Mouse (Mus musculus): ENCODE data around the gene Eif4g3.

The Eif4g3 gene

DNA sequence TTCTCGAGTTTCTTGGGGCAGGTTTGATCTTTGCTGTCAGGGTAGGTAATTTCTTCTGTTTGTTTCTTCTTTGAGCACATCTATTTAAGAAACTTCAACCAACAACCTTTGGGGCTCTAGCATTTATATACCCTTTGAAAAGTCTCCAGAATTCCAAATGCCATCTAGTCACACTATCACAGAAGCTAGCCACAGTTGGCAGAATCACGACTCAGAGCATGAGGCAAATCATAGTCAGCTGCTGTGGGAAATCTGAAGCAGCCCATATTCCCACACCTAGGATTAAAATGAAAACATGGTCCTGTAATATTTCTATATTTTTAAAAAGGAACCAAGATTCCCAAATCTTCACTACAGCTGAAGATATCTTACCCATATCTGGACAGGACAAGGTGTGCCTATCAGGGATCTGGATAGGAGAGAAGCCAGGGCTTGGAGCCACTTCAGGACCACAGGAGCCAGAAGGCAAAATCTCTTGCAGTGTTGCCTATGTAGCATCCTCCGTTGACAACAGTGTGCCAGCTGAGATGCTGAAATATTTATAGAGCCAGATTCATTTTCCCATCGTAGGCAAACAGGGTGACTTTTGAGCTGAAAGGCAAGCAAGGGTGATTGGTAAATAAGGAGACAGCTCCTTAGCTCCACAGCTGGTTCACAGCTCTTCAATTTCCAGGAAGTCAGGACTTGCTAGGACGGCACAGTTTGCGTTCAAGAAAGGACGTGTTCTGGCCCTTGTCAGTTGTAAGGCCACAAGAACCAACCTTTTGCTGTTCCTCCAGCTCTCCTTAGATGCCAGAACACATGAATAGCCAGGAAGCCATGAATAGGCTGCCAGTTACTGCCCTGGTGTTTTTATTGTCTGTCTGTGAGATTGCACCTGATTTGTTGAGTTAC lies 70.8 kb downstream of the Eif4g3 start:
- no peak for DNase-seq (ENCODE audit: low spot score)

DNA sequence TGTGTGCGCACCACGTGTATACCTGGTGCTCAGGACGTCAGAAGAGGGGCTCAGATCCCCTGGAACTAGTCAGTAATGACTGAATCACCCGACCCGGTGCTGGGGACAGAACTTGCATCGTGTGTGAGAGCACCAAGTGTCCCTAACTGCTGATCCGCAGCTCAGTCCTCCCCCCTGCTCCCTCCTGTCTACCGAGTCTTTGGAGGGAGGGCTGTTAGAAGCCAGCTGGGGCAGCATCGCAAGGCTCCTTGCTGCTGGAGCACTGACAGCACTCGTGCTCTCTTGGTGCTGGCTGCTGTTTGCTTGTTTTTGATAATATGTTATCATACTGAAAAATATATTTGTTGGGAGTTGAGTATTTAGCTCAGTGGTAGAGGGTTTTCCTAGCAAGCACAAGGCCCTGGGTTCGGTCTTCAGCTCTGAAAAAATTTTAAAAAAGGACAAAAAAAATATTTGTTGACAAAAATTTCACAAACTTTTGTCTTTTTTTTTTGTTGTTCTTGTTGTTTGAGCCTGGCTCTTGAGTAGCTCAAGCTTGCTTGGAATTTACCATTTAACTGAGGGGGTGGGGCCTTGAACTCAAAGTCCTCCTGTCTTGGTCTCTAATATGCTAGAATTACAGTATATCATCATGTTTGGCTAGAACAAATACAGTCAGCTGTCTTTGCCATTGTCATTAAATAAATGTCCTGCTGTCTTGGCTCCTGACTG lies 72.2 kb downstream of the Eif4g3 start:
- DNase-seq (ENCODE audit: low spot score): no peak

GRCm38 (mm10) chr4:138065593-138066169 lies 72.9 kb downstream of the Eif4g3 start:
- no peak for DNase-seq (ENCODE audit: low spot score)

- no peak for DNase-seq (ENCODE audit: low spot score)
These were observed 73.6 kb downstream of the Eif4g3 start for GRCm38 (mm10) chr4:138066421-138066820.

DNA sequence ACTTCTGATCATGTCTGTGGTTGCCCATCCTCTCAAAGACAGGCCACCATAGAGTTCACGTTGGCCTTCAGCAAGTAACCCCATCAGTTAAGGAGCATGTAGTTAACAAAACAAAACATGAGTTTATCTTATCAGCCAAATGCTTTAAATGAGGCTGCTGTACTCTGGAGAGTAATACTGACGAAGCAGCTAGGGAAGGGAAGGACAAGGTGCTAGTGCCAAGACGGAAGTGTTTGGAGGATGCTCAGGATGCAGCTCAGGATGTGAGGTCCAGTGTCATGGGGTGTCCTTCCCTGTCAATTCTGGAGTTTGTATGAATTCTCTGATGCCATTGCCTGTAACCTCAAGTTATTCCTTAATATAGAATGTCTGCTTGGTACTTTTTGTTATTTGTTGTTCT lies 75.0 kb downstream of the Eif4g3 start:
- DNase-seq (ENCODE audit: low spot score): no peak

GRCm38 (mm10) chr4:138068598-138068997 lies 75.8 kb downstream of the Eif4g3 start:
- DNase-seq (ENCODE audit: low spot score): no peak

DNA sequence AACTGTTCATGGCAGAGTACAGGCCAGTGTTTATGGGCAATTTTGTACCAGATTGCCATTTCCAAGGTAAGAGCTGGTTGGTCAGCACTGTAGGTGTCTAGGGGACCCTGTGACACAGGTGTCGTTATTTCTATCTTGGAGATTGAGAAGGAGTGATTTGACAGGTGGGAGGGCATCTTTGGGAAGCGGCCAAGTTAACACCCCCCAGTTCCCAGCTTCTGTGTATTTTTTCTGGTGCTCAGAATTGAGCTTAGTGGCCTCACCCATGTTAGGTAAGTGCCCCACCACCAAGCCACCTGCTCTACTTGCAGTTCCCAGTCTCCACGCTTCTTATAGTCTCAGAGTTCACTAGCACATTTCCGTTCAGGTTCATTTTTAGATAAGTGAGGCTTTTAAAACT lies 76.5 kb downstream of the Eif4g3 start:
- no peak for DNase-seq (ENCODE audit: low spot score)

GRCm38 (mm10) chr4:138071497-138071896 lies 78.7 kb downstream of the Eif4g3 start:
- DNase-seq (ENCODE audit: low spot score): no peak

DNA sequence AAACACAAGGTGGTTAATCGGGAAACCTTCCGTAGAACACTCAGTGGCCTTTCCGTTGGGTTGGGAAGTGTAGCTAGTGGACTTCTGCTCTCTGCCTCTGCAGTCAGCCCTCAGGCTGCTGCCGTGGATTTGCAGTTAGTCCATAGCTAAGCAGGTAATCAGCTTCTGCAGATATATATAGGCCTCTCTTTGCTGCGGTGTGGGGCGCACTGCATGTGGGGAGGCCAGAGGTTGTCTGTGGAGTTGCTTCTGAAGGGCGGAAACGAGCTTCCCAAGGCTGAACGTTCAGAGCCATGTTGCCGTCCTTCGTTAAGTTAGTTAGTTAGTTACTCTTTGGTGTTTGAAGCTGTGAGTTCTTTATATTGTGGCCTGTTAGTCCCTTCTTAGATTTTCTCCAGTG lies 80.3 kb downstream of the Eif4g3 start:
- no peak for DNase-seq (ENCODE audit: low spot score)

- DNase-seq (ENCODE audit: low spot score): no peak
These were observed 80.7 kb downstream of the Eif4g3 start for GRCm38 (mm10) chr4:138073531-138073930.

GRCm38 (mm10) chr4:138074896-138075584 lies 82.2 kb downstream of the Eif4g3 start:
- DNase-seq (ENCODE audit: low spot score): no peak

- no peak for DNase-seq (ENCODE audit: low spot score)
These were observed 85.0 kb downstream of the Eif4g3 start for GRCm38 (mm10) chr4:138077663-138078295.

- no peak for DNase-seq (ENCODE audit: low spot score)
These were observed 86.4 kb downstream of the Eif4g3 start for GRCm38 (mm10) chr4:138079234-138079633.

- DNase-seq (ENCODE audit: low spot score): no peak
These were observed 89.6 kb downstream of the Eif4g3 start for GRCm38 (mm10) chr4:138082466-138082865.

DNA sequence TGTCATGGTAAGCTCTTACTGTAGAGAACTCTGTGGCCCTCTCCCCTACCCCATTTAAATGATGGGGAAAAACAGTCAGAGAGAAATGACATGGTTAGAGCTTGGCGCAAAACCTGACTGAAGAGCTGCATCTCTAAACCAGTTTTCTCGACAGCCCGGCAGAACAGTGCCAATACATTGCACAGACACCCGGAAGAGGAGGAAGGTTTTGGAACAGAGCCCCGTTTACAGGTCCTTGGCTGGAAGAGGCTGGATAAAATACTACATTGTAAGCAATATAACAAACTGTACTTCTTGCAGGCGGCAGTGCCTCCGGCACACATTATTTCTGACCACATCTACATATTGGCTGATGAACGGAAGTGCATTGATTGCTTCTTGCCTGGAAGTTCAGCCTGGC lies 91.3 kb downstream of the Eif4g3 start:
- DNase-seq (ENCODE audit: low spot score): no peak

- DNase-seq (ENCODE audit: low spot score): no peak
These were observed 92.2 kb downstream of the Eif4g3 start for GRCm38 (mm10) chr4:138084851-138085573.

DNA sequence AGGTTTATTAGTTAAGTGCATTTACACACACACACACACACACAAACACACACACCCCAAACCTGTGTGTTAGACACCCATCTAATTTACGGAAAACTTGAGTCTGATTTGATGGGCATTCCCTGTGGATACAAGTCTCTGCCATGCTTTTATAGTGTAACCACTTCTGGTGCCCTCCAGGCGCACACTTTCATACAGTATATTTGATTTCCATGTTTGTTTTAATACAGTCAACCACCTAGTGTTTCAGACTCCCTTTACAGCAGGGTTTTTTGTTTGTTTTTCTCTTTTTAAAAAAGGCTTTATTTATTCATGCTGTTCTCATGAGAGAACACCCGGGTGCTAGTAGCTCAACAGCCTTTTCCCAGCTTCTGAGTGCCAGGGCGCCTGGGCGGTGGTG lies 94.1 kb downstream of the Eif4g3 start:
- no peak for DNase-seq (ENCODE audit: low spot score)

- DNase-seq (ENCODE audit: low spot score): no peak
These were observed 96.7 kb downstream of the Eif4g3 start for GRCm38 (mm10) chr4:138089512-138089911.

DNA sequence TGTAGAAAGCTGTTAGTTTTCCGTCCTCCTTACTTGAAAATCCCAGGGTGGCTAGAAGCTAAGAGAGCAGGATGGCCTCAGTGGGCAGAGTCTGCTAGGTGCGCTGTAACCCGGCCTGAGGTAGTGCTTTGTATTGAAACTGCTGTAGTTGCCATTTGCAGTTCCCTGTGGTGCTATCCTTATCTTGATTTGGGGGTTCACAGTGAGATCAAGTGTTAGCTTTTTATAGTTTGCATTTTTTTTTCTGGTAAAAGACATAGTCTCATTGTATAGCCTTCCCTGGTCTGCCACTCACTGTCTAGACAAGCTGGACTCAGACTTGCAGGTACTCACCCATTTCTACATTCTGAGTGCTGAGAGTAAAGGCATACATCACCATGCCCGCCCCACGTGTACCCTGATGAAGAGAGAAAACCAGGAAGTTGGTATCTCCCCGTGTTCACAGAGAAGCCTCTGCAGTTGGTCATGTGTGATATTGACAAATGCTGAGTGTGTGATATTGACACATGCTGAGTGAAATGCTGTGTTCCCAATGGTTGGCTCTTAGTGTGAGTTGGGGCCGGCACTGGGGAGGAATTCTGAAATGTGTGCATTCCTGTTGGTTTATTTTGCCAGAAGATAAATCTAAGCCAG lies 98.9 kb downstream of the Eif4g3 start:
- DNase-seq (ENCODE audit: low spot score): no peak

GRCm38 (mm10) chr4:138100456-138100855 lies 107.6 kb downstream of the Eif4g3 start:
- DNase-seq (ENCODE audit: low spot score): no peak

DNA sequence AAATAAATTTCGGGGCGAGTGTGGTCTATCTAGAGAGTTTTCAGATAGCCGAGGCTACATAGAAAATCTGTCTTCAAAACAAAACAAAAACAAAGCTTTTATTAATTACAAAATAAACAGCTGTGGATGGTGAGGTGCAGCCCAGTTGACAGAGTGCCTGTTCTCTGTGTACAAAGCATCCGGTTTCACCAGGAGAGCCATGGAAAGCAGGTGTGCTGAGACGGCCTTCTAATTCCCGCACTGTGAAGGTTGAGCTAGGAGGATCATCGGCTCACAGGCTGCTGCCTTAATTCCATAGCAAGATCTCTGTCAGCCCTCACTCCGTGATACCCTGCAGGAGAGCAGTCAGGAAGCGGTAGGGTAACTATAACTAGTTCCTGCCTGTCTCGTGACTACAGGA lies 109.0 kb downstream of the Eif4g3 start:
- DNase-seq (ENCODE audit: low spot score): no peak

Data from T-cell, adult 2 months (primary cell).